Mouse (Mus musculus) cerebellum, adult 2 months (tissue): ENCODE data around the gene Serpinb6a. TPM values are rescaled to one million over a fixed set of nuclear protein-coding genes. Genes with fewer than 3 reads are reported as not detected.

Experiments used
- DNase-seq, 2 experiments: peaks; one replicate each; pipeline ENCODE4 v3.0.0; 2021
- H3K27ac ChIP-seq: fragments of 200-500 bp; 2 replicates; pipeline ENCODE4 v1.5.1; 2012; ENCODE audit warnings: low read length, control low read depth, inconsistent platforms; ENCODE audit not compliant: insufficient read depth
- H3K27me3 ChIP-seq: fragments of 200-500 bp; 2 replicates; pipeline ENCODE4 v1.6.1; 2012; ENCODE audit warnings: inconsistent platforms, mild to moderate bottlenecking, low read length, moderate library complexity; ENCODE audit not compliant: control insufficient read depth, insufficient read depth
- H3K4me1 ChIP-seq: fragments of 200-500 bp; 2 replicates; pipeline ENCODE4 v1.6.1; 2011; ENCODE audit warnings: low read length; ENCODE audit not compliant: control insufficient read depth, insufficient read depth
- H3K4me3 ChIP-seq: fragments of 200-500 bp; replicated peaks from 2 replicates; pipeline ENCODE3; 2011; ENCODE audit warnings: mild to moderate bottlenecking, low read depth, low read length, control low read depth; ENCODE audit not compliant: insufficient read depth
- CTCF ChIP-seq: fragments of 200-500 bp; IDR thresholded peaks from 2 replicates; pipeline ENCODE4 v1.5.1; 2011; ENCODE audit warnings: low read depth, mild to moderate bottlenecking, control low read depth, low read length, moderate library complexity, borderline replicate concordance; ENCODE audit not compliant: insufficient read depth
- POLR2A ChIP-seq: fragments of 200-500 bp; IDR thresholded peaks from 2 replicates; pipeline ENCODE4 v1.6.1; 2011; ENCODE audit warnings: low read length, control low read depth, borderline replicate concordance; ENCODE audit not compliant: insufficient read depth
- WGBS: fragments of 180-500 bp; shearing (Covaris S2); methylation state at CpG from one replicate; pipeline ENCODE4 v1.1.7; 2018; 5-methylcytosine and 5-hydroxymethylcytosine counted together
- polyA plus RNA-seq: library from polyadenylated mRNA; depleted of rRNA; stranded (reverse); fragments of >200 nt; gene quantifications from 2 replicates; pipeline ENCODE4 v1.2.3, GENCODE M21; 2012; rRNA removed

Serpinb6a gene
- polyA plus RNA-seq, 1 experiment: 49.6 TPM

DNA sequence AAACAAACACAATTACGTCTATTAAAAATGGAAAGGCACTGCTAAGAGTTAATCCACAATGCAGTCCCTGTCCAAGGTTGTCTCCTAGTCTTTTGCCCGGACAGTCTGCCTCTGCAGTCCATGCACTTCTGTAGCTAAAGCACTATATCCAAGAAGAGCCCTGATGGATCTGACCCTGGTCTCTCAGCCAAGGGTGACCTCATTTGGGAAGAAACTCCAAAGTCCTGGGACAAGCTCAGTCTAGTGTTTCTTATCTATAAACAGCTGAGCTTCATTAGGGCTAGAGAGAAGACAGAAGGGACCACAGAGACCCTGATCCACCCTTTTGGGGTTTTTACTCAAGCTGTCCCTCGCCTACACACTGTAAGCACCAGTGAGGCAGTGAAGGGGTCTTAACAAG, 71.7 kb downstream of the Serpinb6a start:
- no peak overlapping the region for H3K27ac ChIP-seq
- no peaks in the 10 kb centered on the region for H3K27me3 ChIP-seq
- WGBS: 90% methylated on average over 3 of the region's 3 CpGs
- TF ChIP-seq POLR2A (no peak), CTCF (no peak)
- no peak for DNase-seq
- H3K4me3 ChIP-seq: no peak overlapping the region
- no peaks in the 10 kb centered on the region; the same call in 1 of the 2 replicates for H3K4me1 ChIP-seq

DNA sequence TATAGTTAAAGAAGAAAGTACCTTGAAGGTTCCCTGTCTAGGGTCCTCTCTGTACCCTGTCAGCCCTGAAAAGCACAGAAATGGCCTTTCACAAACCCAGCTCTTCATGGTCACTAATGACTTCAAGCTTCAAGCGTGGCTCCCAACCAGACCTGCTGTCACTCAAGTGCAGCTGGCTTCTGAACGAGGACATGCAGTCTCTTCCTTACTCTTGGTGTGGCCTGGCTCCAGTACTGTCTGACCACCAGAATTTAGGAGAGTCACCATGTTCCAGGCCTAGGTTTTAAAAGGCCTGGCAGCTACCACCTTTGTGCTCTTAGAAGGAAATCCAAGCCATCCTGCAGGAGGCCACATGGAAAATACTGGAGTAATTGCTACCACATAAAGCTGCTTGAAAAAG, 72.3 kb downstream of the Serpinb6a start:
- no peak for TF ChIP-seq CTCF
- no peak for TF ChIP-seq POLR2A
- Histone ChIP-seq H3K4me3 (no peak overlapping the region), H3K27ac (no peak overlapping the region), H3K27me3 (no peaks in the 10 kb centered on the region), H3K4me1 (no peaks in the 10 kb centered on the region; the same call in 1 of the 2 replicates)
- no peak for DNase-seq
- 56% methylated on average over 2 of the region's 2 CpGs for WGBS

DNA sequence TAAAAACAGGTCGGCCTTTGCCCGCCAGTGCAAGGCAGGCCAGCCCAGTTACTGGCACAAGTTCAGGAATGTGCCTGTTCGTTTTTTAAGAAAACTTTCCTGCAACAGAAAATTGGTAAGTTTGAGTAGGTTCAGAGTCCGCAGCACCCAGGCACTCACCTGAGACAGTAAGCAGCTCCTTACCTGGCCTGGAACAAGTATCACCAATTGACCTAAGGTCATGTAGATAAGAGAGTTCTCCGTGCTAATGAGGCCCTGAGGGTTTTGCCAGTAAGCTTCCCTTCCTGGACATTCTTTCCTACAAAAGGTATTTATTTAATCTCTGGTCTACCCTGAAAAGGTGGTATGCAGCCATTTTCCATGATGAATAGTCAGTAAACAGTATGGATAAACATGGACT, 80.9 kb downstream of the Serpinb6a start:
- no peak for DNase-seq
- H3K4me3 ChIP-seq: no peak overlapping the region
- H3K4me1 ChIP-seq: no peaks in the 10 kb centered on the region
- H3K27ac ChIP-seq: no peak overlapping the region
- 81% methylated on average over 5 of the region's 5 CpGs for WGBS
- TF ChIP-seq CTCF (no peak), POLR2A (no peak)
- no peaks in the 10 kb centered on the region for H3K27me3 ChIP-seq

DNA sequence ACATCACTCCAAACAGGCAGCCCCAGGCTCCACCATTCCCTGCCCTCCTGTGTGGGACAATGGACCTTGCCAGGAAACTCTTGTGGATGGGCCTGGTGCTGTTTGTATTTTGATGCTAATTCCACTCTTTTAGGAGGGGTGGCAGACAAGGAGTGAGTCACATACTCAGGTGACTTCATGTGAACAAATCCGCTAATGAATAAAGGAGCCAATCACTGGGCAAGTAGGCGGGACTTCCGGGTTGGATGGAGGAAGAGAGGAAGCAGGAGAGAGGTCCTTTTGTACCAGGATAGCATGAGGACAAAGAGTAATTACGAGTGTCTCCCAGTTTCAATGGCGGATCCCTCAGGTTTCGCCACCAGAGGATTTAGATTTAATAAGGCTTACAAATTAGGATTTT, 81.6 kb downstream of the Serpinb6a start:
- Histone ChIP-seq H3K27ac (no peak overlapping the region), H3K27me3 (no peaks in the 10 kb centered on the region), H3K4me1 (no peaks in the 10 kb centered on the region), H3K4me3 (no peak overlapping the region)
- no peak for DNase-seq
- TF ChIP-seq POLR2A (no peak), CTCF (no peak)
- 90% methylated on average over 6 of the region's 6 CpGs for WGBS

DNA sequence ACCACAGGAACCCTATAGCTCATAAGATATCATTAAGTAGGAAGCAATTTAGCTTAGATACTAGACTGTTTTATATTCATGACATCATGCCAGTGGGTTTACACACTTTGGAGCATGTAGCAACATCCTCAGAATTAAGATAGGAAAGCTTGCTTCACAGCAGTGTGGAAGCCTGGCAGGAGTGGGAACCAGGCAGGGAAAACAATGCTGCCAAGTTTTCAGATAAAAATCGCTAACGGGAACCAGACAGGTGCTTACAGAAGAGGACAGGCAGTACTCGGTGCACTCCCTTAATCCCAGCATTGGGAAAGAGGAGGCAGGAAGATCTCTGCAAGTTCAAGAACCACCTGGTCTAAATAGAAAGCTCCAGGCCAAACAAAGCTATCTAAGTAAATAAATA, 95.8 kb downstream of the Serpinb6a start:
- H3K27me3 ChIP-seq: no peaks in the 10 kb centered on the region
- no peak overlapping the region for H3K4me3 ChIP-seq
- H3K27ac ChIP-seq: no peak overlapping the region
- TF ChIP-seq POLR2A: no peak
- no peak for TF ChIP-seq CTCF
- no peaks in the 10 kb centered on the region for H3K4me1 ChIP-seq
- WGBS: 33% methylated on average over 3 of the region's 3 CpGs
- no peak for DNase-seq

DNA sequence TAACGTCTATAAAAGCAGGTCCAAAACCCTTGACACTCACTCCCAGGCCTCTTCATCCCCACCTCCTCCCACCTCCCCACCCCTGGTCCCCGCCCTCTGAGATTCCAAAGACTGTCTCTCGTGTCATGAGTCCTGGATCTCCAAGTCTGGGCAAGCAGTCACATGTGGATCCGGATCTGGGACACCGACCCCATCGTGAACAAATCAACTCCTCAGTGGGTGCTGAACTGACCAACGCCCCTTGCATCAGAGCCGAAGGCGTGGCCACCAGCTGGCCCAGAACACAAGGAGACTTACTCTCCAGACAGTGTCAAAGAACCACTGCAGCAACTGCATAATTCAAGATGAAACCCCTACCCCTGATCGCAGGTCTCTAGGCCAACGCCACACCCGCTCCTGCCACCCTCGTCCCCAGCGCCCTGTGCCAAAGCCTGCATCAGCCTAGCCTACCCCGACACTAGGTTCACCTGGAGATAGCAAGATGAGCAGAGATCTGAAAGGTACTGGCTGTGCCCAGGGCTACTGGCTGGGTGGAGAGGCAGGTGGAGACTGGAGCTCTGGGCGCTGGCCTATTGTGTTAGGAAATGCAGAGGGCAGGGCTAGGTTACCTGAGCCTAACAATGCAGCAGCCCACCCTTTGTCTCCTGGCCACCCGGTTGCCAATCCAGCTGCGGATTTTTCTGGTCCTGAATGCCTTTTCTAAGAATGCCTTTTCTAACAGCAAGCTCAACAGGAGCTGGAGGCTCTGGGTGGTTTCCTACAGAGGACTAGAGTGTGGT, 97.2 kb downstream of the Serpinb6a start, which contains the start of gene Serpinb6c:
TSS of gene Serpinb6c (minus strand) at position 533 of the 779 bp plus-strand sequence.
- WGBS: 81% methylated on average over 18 of the region's 18 CpGs
- no peak for TF ChIP-seq POLR2A
- TF ChIP-seq CTCF: no peak
- H3K4me1 ChIP-seq: no peaks in the 10 kb centered on the region
- DNase-seq: no peak
- H3K4me3 ChIP-seq: no peak within 1 kb of the TSS
- H3K27me3 ChIP-seq: no peaks in the 10 kb centered on the region
- no peak within 1 kb of the TSS for H3K27ac ChIP-seq

- H3K27me3 ChIP-seq: no peaks in the 10 kb centered on the region
- no peak for DNase-seq
- TF ChIP-seq POLR2A (no peak), CTCF (no peak)
- no peak overlapping the region for H3K27ac ChIP-seq
- H3K4me1 ChIP-seq: no peaks in the 10 kb centered on the region
- 86% methylated on average over 2 of the region's 2 CpGs for WGBS
- H3K4me3 ChIP-seq: no peak overlapping the region
Observed at GRCm38 (mm10) chr13:33903290-33903689, 99.3 kb downstream of the Serpinb6a start.

DNA sequence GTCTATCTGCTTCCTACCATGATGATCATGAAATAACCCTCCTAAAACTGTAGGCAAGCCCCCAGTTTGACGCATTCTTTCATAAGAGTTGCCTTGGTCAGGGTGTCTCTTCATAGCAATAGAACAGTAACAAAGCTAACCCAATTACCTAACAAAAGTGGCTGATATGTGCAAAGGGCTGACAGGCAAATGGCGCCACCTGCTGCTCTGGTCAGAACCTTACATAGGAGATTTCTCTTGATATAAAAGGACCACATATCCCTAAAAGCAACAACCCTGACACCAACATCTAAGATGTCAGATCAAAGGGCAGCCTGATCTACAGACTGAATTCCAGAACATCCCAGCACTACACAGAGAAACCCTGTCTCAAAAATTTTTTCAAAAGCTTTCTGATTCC, 108.4 kb downstream of the Serpinb6a start:
- DNase-seq: peak in 1 of 2 experiments; percentile 17
- Histone ChIP-seq H3K4me3 (no peak overlapping the region), H3K27ac (no peak overlapping the region), H3K27me3 (no peaks in the 10 kb centered on the region), H3K4me1 (no peaks in the 10 kb centered on the region)
- TF ChIP-seq POLR2A: no peak
- peak; percentile 58; the same call in 1 of the 2 replicates for TF ChIP-seq CTCF
- WGBS: 49% methylated on average over 2 of the region's 2 CpGs

Other genes with a start within 250 kb of the Serpinb6a start
- gene Serpinb6e, start 159.4 kb downstream of the Serpinb6a start, polyA plus RNA-seq: 0.10 and 0.15 TPM in 2 replicates
- gene Serpinb6c, start 97.1 kb downstream of the Serpinb6a start, polyA plus RNA-seq: 0.18 and 0.33 TPM in 2 replicates
- 13.0 and 13.9 TPM in 2 replicates for gene Nqo2, start 38.1 kb downstream of the Serpinb6a start, polyA plus RNA-seq
- 3.4 and 3.8 TPM in 2 replicates for gene Ripk1, start 431 bp downstream of the Serpinb6a start, polyA plus RNA-seq
- 70.8 and 75.3 TPM in 2 replicates for gene Bphl, start 34.8 kb upstream of the Serpinb6a start, polyA plus RNA-seq
- gene Tubb2a, start 75.2 kb upstream of the Serpinb6a start, polyA plus RNA-seq: 850 and 867 TPM in 2 replicates
- 224 and 255 TPM in 2 replicates for gene Tubb2b, start 127.7 kb upstream of the Serpinb6a start, polyA plus RNA-seq
- gene Psmg4, start 160.2 kb upstream of the Serpinb6a start, polyA plus RNA-seq: 45.3 and 48.3 TPM in 2 replicates